Mouse (Mus musculus) midbrain, embryonic 14.5 days (tissue): ENCODE measurements around the gene 2310022B05Rik. TPM values are rescaled to one million over a fixed set of nuclear protein-coding genes. Genes with fewer than 3 reads are reported as not detected.
A peak's percentile ranks its signal among the peaks of the same experiment; 100 is the strongest.

Experiments used
- ATAC-seq: fragments of 200-750 bp; cut with Nextera tagmentation; 2 replicates; pipeline ENCODE4 v1.8.0; 2017; ENCODE audit warnings: moderate number of reproducible peaks, moderate library complexity; ENCODE audit not compliant: low FRiP score, low TSS enrichment
- DNase-seq: peaks from one replicate; pipeline ENCODE4 v3.0.0-alpha.2; 2015
- H3K27ac ChIP-seq: fragments of 300-500 bp; sonication (generic); replicated peaks from 2 replicates; pipeline ENCODE4 v1.5.1; 2014; ENCODE audit warnings: mild to moderate bottlenecking, low read depth, low read length, moderate library complexity
- H3K27me3 ChIP-seq: fragments of 300-500 bp; sonication (generic); 2 replicates; pipeline ENCODE4 v1.6.1; 2014; ENCODE audit warnings: low read length, control low read depth, mixed read lengths; ENCODE audit not compliant: control insufficient read depth, insufficient read depth
- H3K36me3 ChIP-seq: fragments of 300-500 bp; sonication (generic); 2 replicates; pipeline ENCODE4 v1.6.1; 2014; ENCODE audit warnings: low read length, control low read depth; ENCODE audit not compliant: control insufficient read depth, insufficient read depth
- H3K4me1 ChIP-seq: fragments of 300-500 bp; sonication (generic); 2 replicates; pipeline ENCODE4 v1.6.1; 2014; ENCODE audit warnings: mild to moderate bottlenecking, antibody characterized with exemption, low read length, control low read depth; ENCODE audit not compliant: control insufficient read depth, insufficient read depth
- H3K4me2 ChIP-seq: fragments of 300-500 bp; sonication (generic); 2 replicates; pipeline ENCODE4 v1.6.1; 2014; ENCODE audit warnings: mild to moderate bottlenecking, low read length, moderate library complexity
- H3K4me3 ChIP-seq: fragments of 300-500 bp; sonication (generic); replicated peaks from 2 replicates; pipeline ENCODE4 v1.5.1; 2014; ENCODE audit warnings: low read depth, low read length
- H3K9ac ChIP-seq: fragments of 300-500 bp; sonication (generic); replicated peaks from 2 replicates; pipeline ENCODE4 v1.6.1; 2014; ENCODE audit warnings: mild to moderate bottlenecking, low read length, moderate library complexity
- H3K9me3 ChIP-seq: fragments of 300-500 bp; sonication (generic); 2 replicates; pipeline ENCODE4 v1.6.1; 2016; ENCODE audit warnings: low read length, control low read depth, mixed read lengths; ENCODE audit not compliant: control insufficient read depth
- WGBS: fragments of 180-500 bp; shearing (Covaris S2); extraction: QIAGEN DNeasy Blood & Tissue Kit; methylation state at CpG from one replicate; pipeline ENCODE4 v1.1.7; 2014; 5-methylcytosine and 5-hydroxymethylcytosine counted together
- polyA plus RNA-seq: library from polyadenylated mRNA; unstranded; fragments of >200 nt; fragmentation: Nextera tagmentation; extraction: Ambion mirVana; gene quantifications from 2 replicates; pipeline ENCODE4 v1.2.1, GENCODE M21; 2014

The 2310022B05Rik gene
- polyA plus RNA-seq, 1 experiment from 2014 or later, result 29.0 TPM

DNA sequence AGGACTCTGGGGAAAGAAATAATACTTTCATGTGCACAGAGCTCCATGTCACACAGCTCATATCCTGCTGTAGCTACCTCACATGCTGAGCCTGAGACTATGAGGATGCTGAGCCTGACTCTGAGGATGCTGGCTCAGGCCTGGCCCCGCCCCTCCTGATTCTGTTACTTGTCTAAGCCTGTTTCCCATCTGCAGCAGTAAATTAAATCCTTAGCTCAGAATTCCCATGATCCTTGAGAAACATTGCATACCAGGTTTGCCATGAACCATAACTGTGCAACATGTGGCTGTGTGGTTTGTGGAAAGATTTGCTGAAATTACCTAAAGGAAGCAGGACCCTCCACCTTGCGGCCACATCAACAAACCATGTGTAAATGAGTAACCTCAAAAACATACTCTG, 9.2 kb upstream of the 2310022B05Rik start:
- peaks cover 2% of the 10 kb centered on the region; the same call in 1 of the 2 replicates for H3K4me1 ChIP-seq
- H3K9me3 ChIP-seq, result no peaks in the 10 kb centered on the region
- DNase-seq (no peak), ATAC-seq (no peak)
- H3K4me3 ChIP-seq, result no peak overlapping the region
- H3K36me3 ChIP-seq, result peaks cover 66% of the 10 kb centered on the region
- no peak overlapping the region for H3K9ac ChIP-seq
- no peaks in the 10 kb centered on the region for H3K27me3 ChIP-seq
- 99% methylated on average over 2 of the region's 2 CpGs for WGBS
- H3K4me2 ChIP-seq, result no peak overlapping the region
- H3K27ac ChIP-seq, result no peak overlapping the region

DNA sequence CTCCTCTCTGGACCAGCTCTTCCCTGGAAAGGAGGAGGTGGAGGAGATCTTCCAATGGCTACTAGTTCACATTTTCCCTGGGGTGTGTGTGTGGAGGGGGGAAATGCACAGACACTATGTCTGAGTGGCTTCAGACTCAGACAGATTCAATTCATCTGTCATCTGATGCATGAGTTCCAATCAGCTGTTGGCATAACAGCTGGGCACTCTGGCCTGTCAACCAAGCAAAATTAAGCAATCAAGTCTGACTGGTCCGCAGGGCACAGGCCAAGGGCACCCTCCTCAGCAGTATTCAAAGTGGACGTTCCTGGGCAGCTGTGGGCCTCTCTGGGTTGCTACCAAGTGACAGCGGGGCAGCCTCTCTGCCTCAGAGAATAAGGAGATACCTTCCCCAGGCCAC, 5.6 kb upstream of the 2310022B05Rik start:
- no peak overlapping the region for H3K4me2 ChIP-seq
- no peak overlapping the region for H3K4me3 ChIP-seq
- H3K36me3 ChIP-seq, result peaks cover 34% of the 10 kb centered on the region
- DNase-seq, result no peak
- H3K27ac ChIP-seq, result no peak overlapping the region
- 72% methylated on average over 3 of the region's 3 CpGs for WGBS
- no peaks in the 10 kb centered on the region for H3K4me1 ChIP-seq
- no peak for ATAC-seq
- H3K9ac ChIP-seq, result no peak overlapping the region
- no peaks in the 10 kb centered on the region for H3K27me3 ChIP-seq
- no peaks in the 10 kb centered on the region for H3K9me3 ChIP-seq

DNA sequence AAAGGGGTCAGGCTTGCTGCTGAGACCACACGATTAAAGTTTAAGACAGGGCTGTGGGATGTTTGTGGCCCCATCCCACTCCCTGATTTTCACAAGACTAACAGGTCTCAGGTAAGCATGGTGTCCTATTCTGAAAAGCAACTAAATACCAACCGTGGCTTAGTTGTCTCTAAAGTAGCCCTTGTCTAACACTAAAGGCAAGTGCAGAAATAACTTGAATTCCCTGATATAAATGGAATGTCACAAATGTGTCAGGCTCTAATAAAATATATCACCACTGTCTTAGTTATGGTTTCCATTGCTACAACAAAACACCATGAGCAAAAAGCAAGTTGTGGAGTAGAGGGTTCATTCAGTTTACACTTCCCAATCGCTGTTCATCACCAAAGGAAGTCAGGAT, 1.2 kb upstream of the 2310022B05Rik start:
- H3K27ac ChIP-seq, result no peak overlapping the region
- no peak overlapping the region for H3K4me2 ChIP-seq
- WGBS, result 93% methylated on average over 3 of the region's 3 CpGs
- H3K4me1 ChIP-seq, result peaks cover 29% of the 10 kb centered on the region
- H3K27me3 ChIP-seq, result no peaks in the 10 kb centered on the region
- H3K9me3 ChIP-seq, result no peaks in the 10 kb centered on the region
- DNase-seq, result no peak
- H3K36me3 ChIP-seq, result no peaks in the 10 kb centered on the region
- no peak overlapping the region for H3K4me3 ChIP-seq
- H3K9ac ChIP-seq, result no peak overlapping the region
- ATAC-seq, result no peak

DNA sequence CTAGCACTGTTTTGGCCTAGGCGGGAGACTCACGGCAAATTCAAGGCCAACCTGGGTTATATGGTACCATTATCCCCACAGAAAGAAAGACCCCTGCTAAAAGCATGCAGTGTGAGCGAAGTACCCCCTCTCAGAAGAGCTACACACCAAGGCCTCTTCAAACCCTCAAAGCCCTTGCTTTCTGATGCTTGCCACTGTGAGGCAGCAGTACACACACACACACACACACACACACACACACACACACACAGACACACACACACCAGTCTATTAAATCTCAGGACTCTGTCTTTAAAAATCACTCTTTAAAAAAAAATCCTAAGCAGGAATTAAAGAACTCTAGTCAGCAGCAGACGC, 683 bp upstream of the 2310022B05Rik start:
- Histone ChIP-seq H3K4me3 (peak overlapping the region; percentile 89), H3K4me1 (peaks cover 32% of the 10 kb centered on the region), H3K36me3 (no peaks in the 10 kb centered on the region), H3K9me3 (no peaks in the 10 kb centered on the region), H3K9ac (peak overlapping the region; percentile 83), H3K27ac (peak overlapping the region; percentile 87), H3K27me3 (no peaks in the 10 kb centered on the region), H3K4me2 (peak overlapping the region; percentile 65)
- DNase-seq, result peak; percentile 58
- WGBS, result 55% methylated on average over 4 of the region's 4 CpGs
- ATAC-seq, result no peak

DNA sequence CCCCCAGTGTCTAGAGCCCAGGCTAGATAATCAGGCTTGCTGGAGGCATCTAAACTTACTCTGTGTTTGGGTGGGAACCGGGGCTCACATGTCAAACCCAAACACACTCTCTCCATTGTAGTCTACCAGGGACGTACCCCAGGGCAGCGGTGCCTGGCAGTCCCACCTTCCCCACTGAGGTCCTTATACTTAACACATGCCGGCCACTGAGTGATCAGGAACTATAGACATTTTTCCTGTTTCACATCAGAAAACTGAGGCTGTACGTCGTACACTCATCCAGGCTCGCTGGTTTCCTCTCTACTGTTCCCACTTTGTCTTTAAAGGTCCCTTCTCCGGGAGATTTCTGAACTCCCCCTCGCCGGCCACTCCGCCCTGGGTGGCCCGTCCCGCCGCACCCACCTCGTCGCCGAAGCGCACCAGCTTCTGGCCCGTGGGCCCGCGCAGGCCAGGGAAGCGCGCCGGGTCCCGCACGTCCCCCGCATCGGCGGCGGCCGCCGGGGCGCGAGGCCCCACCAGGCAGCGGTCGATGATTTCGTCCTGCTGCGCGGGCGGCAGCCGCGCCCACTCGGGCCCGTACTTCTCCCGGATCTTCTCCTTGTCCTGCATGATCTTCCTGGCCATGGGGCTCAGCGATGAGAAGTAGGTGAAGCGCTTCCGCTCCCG, 590 bp downstream of the 2310022B05Rik start:
- ATAC-seq (peak; percentile 25), DNase-seq (no peak)
- no peaks in the 10 kb centered on the region for H3K36me3 ChIP-seq
- H3K4me2 ChIP-seq, result peak overlapping the region; percentile 65
- H3K9ac ChIP-seq, result peak overlapping the region; percentile 83
- H3K4me3 ChIP-seq, result peak overlapping the region; percentile 89
- under 1% methylated on average over 49 of the region's 49 CpGs for WGBS
- H3K4me1 ChIP-seq, result peaks cover 37% of the 10 kb centered on the region
- H3K27ac ChIP-seq, result peak overlapping the region; percentile 87
- H3K9me3 ChIP-seq, result no peaks in the 10 kb centered on the region
- H3K27me3 ChIP-seq, result no peaks in the 10 kb centered on the region

DNA sequence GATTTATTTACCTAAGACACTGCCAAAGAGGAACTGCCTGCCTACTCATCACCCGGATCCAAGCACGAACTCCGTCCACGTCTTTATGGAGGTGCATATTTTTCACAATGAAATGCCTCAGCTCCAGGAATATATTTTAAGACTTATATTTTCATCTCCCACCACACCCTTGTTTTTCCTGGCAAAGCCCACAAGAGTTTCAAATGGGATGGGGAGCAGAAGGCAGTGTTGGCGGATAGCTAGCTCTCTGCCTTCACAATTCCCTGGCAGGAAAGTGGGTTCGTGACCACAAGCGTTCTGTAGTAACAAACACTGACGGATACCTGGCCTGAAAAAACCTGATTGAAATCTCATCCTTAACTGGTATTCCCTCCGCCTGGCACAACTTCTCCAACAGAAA, 1.4 kb downstream of the 2310022B05Rik start:
- H3K9me3 ChIP-seq, result no peaks in the 10 kb centered on the region
- ATAC-seq, result no peak
- DNase-seq, result no peak
- WGBS, result 66% methylated on average over 9 of the region's 9 CpGs
- H3K36me3 ChIP-seq, result no peaks in the 10 kb centered on the region
- H3K27me3 ChIP-seq, result no peaks in the 10 kb centered on the region
- peaks cover 37% of the 10 kb centered on the region for H3K4me1 ChIP-seq
- peak overlapping the region; percentile 83 for H3K9ac ChIP-seq
- no peak overlapping the region for H3K27ac ChIP-seq
- H3K4me3 ChIP-seq, result peak overlapping the region; percentile 89
- peak overlapping the region; percentile 65 for H3K4me2 ChIP-seq

DNA sequence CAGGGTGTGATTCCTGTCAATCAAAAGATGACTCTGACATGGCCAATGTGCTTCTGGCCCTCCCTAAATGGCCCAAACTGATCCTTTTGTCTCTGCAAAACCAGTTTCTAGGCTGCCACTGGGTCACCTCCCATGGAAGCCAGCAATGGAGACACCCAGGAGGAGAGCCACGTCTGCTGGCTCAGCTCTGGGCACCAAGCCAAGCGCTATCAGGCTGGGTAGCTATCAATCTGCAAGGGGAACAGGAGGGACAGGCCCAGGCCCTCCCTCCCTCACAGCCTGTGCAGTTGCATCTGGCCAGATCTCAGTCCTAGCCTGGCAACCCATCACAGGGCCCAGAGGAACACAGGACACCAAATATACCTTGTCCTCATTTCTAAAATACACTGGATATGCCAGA, 4.8 kb downstream of the 2310022B05Rik start:
- Histone ChIP-seq H3K9ac (no peak overlapping the region), H3K4me1 (peaks cover 37% of the 10 kb centered on the region), H3K4me3 (no peak overlapping the region), H3K27ac (no peak overlapping the region), H3K4me2 (no peak overlapping the region), H3K36me3 (0 out of 2 replicates have a peak, but pooled peaks cover 3% of the 10 kb centered on the region), H3K27me3 (no peaks in the 10 kb centered on the region), H3K9me3 (no peaks in the 10 kb centered on the region)
- DNase-seq (peak; percentile 57), ATAC-seq (no peak)
- WGBS, result 54% methylated on average over 2 of the region's 2 CpGs

DNA sequence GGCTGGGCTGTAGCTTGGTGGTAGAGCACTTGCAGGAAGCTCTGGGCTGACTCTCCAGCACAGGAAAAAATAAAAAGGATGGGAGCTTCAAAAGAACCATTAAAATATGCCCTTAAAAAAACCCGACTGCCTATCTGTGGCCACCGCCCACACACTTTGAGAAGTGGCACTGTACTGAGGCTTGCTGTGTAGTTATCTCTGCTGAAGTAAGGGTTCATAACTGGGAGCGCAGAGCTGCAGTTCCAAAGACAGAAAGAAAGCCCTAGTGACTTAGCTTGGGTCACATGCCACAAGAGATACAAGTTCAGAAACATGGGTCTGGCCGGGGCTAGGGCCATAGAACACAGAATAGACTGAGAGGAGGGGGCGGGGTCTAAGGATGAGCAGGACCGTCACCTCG, 5.2 kb downstream of the 2310022B05Rik start:
- no peak for ATAC-seq
- Histone ChIP-seq H3K9ac (no peak overlapping the region), H3K4me1 (peaks cover 37% of the 10 kb centered on the region), H3K27me3 (no peaks in the 10 kb centered on the region), H3K27ac (no peak overlapping the region), H3K4me2 (no peak overlapping the region), H3K9me3 (no peaks in the 10 kb centered on the region), H3K4me3 (no peak overlapping the region), H3K36me3 (0 out of 2 replicates have a peak, but pooled peaks cover 3% of the 10 kb centered on the region)
- DNase-seq, result no peak
- WGBS, result 84% methylated on average over 7 of the region's 7 CpGs
